Mouse (Mus musculus): ENCODE measurements around the gene Tmem82.

DNA sequence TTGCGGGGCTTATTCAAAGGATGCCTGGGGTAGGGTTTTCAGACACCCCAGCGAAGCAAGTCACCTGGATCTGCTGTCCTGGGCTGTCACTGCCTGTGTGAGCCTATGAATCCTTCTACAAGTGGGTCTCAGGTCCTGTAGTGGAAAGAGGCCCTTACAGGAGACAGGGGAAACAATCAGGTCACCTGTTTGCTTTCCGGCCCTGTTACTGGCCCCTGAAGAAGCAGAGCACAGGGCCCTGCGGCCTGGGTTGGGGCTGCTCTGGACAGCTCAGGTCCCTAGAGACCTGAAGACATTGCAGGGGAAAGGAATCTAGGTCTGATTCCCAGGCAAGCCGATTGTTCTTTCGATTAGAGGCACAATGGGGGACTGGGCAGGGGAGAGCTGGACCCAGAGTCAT is 18.1 kb downstream of the Tmem82 start:
- TF ChIP-seq CTCF (IDR thresholded peaks at IDR 0.05; ENCODE audit: control insufficient read depth, insufficient read depth, low read length) (no peak), POLR2A (IDR thresholded peaks at IDR 0.05; ENCODE audit: borderline replicate concordance, control insufficient read depth, low read depth, low read length) (no peak)
